Mouse (Mus musculus) limb, embryonic 13.5 days (tissue): ENCODE data around the gene Gm49027. TPM values are rescaled to one million over a fixed set of nuclear protein-coding genes. Genes with fewer than 3 reads are reported as not detected.

Experiments
- ATAC-seq: fragments of 200-750 bp; cut with Nextera tagmentation; 2 replicates; pipeline ENCODE4 v1.8.0; 2017; ENCODE audit warnings: low read depth, moderate number of reproducible peaks, moderate TSS enrichment; ENCODE audit not compliant: low FRiP score
- H3K27ac ChIP-seq: fragments of 300-500 bp; sonication (generic); 2 replicates; pipeline ENCODE4 v1.5.1; 2015; ENCODE audit warnings: inconsistent platforms, mild to moderate bottlenecking, moderate library complexity
- H3K27me3 ChIP-seq: fragments of 300-500 bp; sonication (generic); 2 replicates; pipeline ENCODE4 v1.6.1; 2015; ENCODE audit warnings: mild to moderate bottlenecking, inconsistent platforms
- H3K36me3 ChIP-seq: fragments of 300-500 bp; sonication (generic); 2 replicates; pipeline ENCODE4 v1.6.1; 2015; ENCODE audit warnings: inconsistent platforms, mild to moderate bottlenecking, moderate library complexity
- H3K4me1 ChIP-seq: fragments of 300-500 bp; sonication (generic); 2 replicates; pipeline ENCODE4 v1.6.1; 2015; ENCODE audit warnings: inconsistent platforms
- H3K4me2 ChIP-seq: fragments of 300-500 bp; sonication (generic); replicated peaks from 2 replicates; pipeline ENCODE4 v1.6.1; 2015; ENCODE audit warnings: inconsistent platforms, mild to moderate bottlenecking, moderate library complexity
- H3K4me3 ChIP-seq: fragments of 300-500 bp; sonication (generic); 2 replicates; pipeline ENCODE4 v1.5.1; 2015; ENCODE audit warnings: moderate library complexity, mild to moderate bottlenecking, inconsistent platforms
- H3K9ac ChIP-seq: fragments of 300-500 bp; sonication (generic); 2 replicates; pipeline ENCODE4 v1.6.1; 2015; ENCODE audit warnings: mild to moderate bottlenecking, inconsistent platforms
- H3K9me3 ChIP-seq: fragments of 300-500 bp; sonication (generic); 2 replicates; pipeline ENCODE4 v1.6.1; 2016; ENCODE audit warnings: inconsistent platforms
- WGBS: fragments of 180-500 bp; shearing (Covaris S2); methylation state at CpG from one replicate; pipeline ENCODE4 v1.1.7; 2015; 5-methylcytosine and 5-hydroxymethylcytosine counted together
- polyA plus RNA-seq: library from polyadenylated mRNA; unstranded; fragments of >200 nt; fragmentation: Nextera tagmentation; extraction: Ambion mirVana; gene quantifications from 2 replicates; pipeline ENCODE4 v1.2.1, GENCODE M21; 2015

Gm49027 gene
- 0.45 TPM in 1 of 2 replicates, not detected in the other for polyA plus RNA-seq

DNA sequence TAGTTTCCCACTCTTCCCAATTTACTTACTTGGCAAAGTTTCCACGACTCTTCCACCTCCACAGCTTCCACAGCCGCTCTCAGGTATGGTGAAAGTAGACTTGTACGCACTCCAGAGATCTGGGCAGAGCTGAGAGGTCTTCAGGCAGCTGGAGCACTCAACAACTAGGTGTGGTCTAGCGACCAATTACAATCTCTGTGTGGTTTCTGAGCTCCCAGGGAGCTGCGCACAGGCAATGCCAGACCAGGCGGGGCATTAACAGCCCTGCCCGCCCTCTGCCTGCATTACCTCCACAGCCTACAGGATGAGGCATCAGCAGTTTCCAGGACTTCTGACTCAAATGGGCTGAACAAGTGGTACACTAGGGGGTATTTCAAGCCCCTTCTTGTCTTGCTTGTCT, at the start of gene Gm49027:
Gm49027 (minus strand) TSS at position 208 of the 400 bp plus-strand sequence.
- Histone ChIP-seq H3K27me3 (no peaks in the 10 kb centered on the region), H3K9me3 (no peaks in the 10 kb centered on the region), H3K4me1 (peaks cover 32% of the 10 kb centered on the region), H3K36me3 (peaks cover 27% of the 10 kb centered on the region), H3K4me3 (peak within 1 kb of the TSS; percentile 87), H3K27ac (no peak within 1 kb of the TSS), H3K4me2 (peak within 1 kb of the TSS; percentile 96), H3K9ac (no peak within 1 kb of the TSS)
- ATAC-seq = no peak
- WGBS = 81% methylated on average over 7 of the region's 7 CpGs

DNA sequence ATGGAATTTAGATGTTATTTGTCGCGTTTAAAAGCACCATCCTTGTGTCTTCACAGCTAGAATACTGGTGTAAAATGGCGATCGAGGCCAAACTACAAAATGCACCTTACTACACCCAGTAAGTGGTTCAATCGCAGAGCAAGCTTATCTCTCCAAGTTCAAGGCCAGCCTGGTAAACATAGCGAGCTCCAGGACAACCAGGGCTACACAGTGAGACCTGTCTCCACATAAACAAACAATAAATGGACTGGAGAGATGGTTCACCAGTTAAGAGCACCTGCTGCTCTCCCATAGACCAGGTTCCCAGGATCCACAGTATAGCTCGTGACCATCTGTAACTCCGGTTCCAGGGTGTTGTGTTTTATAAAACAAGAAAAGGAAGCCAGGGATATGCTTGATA, 48.1 kb upstream of the Gm49027 start:
- H3K9ac ChIP-seq = no peak overlapping the region
- H3K27me3 ChIP-seq = no peaks in the 10 kb centered on the region
- peaks cover 25% of the 10 kb centered on the region for H3K36me3 ChIP-seq
- peak overlapping the region; percentile 92 for H3K4me2 ChIP-seq
- H3K9me3 ChIP-seq = no peaks in the 10 kb centered on the region
- no peak for ATAC-seq
- H3K27ac ChIP-seq = no peak overlapping the region
- peak overlapping the region; percentile 96 for H3K4me3 ChIP-seq
- peaks cover 10% of the 10 kb centered on the region for H3K4me1 ChIP-seq
- WGBS = 62% methylated on average over 8 of the region's 8 CpGs

DNA sequence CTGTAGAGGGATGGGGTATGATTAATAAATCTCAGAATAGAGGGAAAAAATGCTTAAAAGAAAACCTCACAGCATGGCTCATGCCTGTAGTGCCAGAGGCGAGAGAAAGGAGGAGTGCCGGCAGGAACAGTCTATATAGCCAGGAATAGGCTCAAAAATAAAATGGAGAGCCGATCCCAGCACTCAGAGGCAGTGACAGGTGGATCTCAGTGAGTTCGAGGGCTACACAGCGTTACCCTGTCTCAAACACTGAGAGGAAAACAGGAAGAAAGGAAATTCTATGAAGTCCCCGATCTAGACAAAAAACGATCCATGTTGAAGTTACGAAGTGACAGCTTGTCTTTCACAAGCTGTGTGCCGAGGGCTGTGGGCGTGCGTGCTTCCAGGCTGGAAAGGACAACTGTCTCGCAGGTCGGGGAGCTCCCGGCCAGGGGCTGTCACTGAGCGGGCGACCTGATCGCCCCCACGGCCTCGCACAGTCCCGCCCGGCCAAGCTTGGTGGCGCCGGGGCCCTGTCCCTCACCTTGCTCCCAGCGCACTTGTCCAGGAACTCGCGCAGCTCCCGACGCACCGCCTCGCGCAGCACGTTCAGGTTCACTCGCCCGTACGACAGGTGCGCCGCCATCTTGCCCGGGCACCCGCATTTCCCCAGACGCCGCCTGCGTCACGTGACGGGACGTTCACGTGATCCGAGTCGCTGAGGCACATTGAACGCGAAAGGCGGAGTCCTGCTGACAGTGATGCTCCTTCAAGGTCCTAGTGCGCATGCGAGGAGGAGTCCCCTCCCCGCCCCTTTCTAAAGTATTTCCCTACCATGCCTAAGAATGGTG, 47.3 kb upstream of the Gm49027 start, which contains the start of gene Vps33a:
Vps33a (minus strand) TSS at position 682 of the 830 bp plus-strand sequence.
- peaks cover 26% of the 10 kb centered on the region for H3K36me3 ChIP-seq
- peak within 1 kb of the TSS; percentile 52; the same call in 1 of the 2 replicates for H3K27ac ChIP-seq

DNA sequence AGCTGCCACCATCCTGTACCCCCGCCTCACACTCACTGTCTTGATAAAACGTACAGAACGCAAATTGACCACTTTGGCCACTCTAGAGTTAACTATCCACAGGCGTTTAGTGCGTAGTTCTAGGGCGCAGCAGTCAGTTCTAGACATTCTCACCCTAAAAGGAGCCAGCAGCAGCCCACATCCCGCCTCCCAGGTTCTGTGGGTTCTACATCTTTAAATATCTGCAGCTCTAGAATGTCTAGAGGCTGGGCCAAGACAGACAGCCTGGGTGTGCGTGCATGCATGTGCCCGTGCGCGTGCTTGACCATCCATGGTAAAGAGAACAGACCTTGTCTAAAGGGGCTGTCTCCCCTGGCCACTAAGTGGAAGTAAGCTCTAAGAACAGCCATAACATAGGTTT, 35.8 kb upstream of the Gm49027 start:
- ATAC-seq = no peak
- no peak overlapping the region for H3K27ac ChIP-seq
- H3K4me3 ChIP-seq = no peak overlapping the region
- WGBS = 93% methylated on average over 11 of the region's 11 CpGs
- H3K9ac ChIP-seq = no peak overlapping the region
- H3K9me3 ChIP-seq = no peaks in the 10 kb centered on the region
- no peaks in the 10 kb centered on the region for H3K4me1 ChIP-seq
- peaks cover 92% of the 10 kb centered on the region for H3K36me3 ChIP-seq
- no peak overlapping the region for H3K4me2 ChIP-seq
- no peaks in the 10 kb centered on the region for H3K27me3 ChIP-seq

More for the DNA sequence above, 47.3 kb upstream of the Gm49027 start, which contains the start of gene Vps33a:
- H3K4me3 ChIP-seq = peak within 1 kb of the TSS; percentile 96
- H3K4me1 ChIP-seq = peaks cover 10% of the 10 kb centered on the region
- no peaks in the 10 kb centered on the region for H3K27me3 ChIP-seq
- peak within 1 kb of the TSS; percentile 82 for H3K9ac ChIP-seq
- peak; percentile 89 for ATAC-seq
- under 1% methylated on average over 54 of the region's 54 CpGs for WGBS
- H3K9me3 ChIP-seq = no peaks in the 10 kb centered on the region
- H3K4me2 ChIP-seq = peak within 1 kb of the TSS; percentile 92

DNA sequence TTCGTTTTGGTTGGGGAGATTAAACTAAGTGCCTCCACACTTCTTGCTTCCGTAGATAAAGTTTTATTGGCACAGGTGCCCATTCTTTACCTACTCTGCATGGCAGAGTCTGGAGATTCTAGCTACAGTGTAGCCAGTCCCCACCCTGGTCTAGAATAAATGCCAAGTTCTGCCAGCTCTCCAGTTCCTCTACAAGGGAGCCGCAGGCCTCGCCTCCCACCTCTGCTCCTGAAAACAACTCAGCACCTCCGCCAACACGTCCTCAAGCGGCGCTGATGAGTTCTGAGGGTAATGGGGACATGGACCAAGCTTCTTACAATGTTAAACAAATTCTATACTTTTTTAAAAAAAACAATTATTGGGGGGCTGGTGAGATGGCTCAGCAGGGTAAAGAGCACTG, 34.3 kb upstream of the Gm49027 start:
- no peak for ATAC-seq
- no peaks in the 10 kb centered on the region for H3K27me3 ChIP-seq
- H3K4me3 ChIP-seq = no peak overlapping the region
- no peaks in the 10 kb centered on the region for H3K9me3 ChIP-seq
- H3K36me3 ChIP-seq = peaks cover 88% of the 10 kb centered on the region
- no peak overlapping the region for H3K9ac ChIP-seq
- H3K27ac ChIP-seq = no peak overlapping the region
- no peak overlapping the region for H3K4me2 ChIP-seq
- 91% methylated on average over 8 of the region's 8 CpGs for WGBS
- no peaks in the 10 kb centered on the region for H3K4me1 ChIP-seq

DNA sequence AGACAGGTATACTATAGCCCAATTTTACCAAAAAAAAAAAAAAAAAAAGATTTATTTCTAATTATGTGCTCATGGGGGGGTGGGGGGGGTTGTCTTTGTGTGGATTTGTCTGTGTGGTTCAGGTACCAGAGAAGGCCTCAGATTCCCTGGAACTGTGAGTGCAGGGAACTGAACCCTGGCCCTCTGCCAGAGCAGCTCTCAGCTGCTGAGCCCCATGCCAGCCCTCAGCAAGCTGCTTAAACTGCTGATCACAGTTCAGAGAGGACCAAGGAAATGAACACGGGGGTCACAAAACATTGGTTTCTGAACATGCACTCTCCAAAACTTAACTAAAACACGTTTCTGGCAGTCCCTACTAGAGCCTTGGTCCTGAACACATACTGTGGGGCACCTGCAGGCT, 31.2 kb upstream of the Gm49027 start:
- Histone ChIP-seq H3K9me3 (no peaks in the 10 kb centered on the region), H3K27ac (no peak overlapping the region), H3K4me3 (no peak overlapping the region), H3K9ac (no peak overlapping the region), H3K27me3 (no peaks in the 10 kb centered on the region), H3K4me1 (no peaks in the 10 kb centered on the region), H3K4me2 (no peak overlapping the region), H3K36me3 (peaks cover 63% of the 10 kb centered on the region)
- ATAC-seq = no peak
- whole genome bisulfite sequencing = 58% methylated on average over 2 of the region's 2 CpGs

DNA sequence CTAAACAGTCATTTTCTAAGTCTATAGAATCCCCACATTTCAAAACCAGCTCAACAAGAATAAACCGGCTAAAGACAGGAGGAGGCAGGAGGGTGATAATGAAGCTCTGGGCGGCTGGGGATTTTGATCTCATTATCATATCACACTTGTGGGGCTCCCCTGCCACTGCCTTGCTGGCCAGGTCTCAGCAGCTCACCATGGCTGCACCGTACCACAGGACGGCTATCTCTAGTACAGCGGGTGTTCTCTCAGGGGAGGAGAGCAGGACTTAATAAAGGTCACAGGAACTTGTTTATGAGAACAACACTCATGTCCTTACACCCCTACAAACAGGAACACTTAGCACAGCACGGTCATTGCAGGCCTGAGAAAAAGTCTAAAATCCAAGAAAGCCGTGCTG, 30.4 kb upstream of the Gm49027 start:
- H3K9ac ChIP-seq = no peak overlapping the region
- no peaks in the 10 kb centered on the region for H3K27me3 ChIP-seq
- no peak overlapping the region for H3K4me3 ChIP-seq
- no peak for ATAC-seq
- no peak overlapping the region for H3K4me2 ChIP-seq
- no peak overlapping the region for H3K27ac ChIP-seq
- H3K36me3 ChIP-seq = peaks cover 57% of the 10 kb centered on the region
- no peaks in the 10 kb centered on the region for H3K4me1 ChIP-seq
- WGBS = 94% methylated on average over 7 of the region's 7 CpGs
- H3K9me3 ChIP-seq = no peaks in the 10 kb centered on the region

DNA sequence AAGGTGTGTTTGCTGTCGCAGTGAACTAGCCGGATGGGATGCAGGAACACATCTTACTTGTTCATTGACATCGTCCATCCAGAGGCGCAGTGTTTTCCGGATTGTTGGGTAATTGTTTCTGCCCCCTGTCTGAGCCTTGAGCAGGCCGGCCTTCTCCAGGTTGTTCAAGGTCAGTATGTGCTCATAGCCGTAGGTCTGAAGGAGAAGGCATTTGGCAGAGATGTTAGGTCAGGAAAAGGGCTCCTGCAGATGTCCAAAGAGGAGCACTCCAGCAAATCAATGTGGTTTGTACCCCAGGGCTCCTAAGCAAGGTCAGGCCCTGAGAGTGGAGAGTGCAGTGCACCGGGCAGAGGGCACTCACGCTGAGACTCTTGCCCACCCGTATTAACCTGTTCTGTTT, 8.5 kb upstream of the Gm49027 start:
- ATAC-seq = no peak

DNA sequence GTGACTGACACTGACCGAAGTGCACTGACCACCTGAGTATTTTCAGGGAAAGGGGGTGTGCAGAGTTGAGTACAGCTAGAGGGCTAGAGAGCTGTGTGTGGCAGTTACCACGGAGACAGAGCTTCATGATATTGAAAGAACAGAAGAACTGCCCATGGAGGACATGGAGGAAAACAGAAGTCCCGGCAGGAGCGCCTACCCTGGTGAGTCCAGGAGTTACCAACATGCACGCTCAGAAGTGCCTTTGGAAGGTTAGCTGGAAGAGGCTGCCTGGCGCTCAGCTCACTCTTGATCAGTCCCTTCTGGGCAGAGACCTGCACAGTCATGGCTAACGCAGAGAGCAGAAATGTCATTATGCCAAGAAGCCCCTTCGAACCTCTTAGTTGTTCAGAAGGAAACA, 4.8 kb upstream of the Gm49027 start:
- WGBS = 88% methylated on average over 8 of the region's 8 CpGs
- H3K9me3 ChIP-seq = no peaks in the 10 kb centered on the region
- peaks cover 73% of the 10 kb centered on the region for H3K36me3 ChIP-seq

More for the DNA sequence above, 8.5 kb upstream of the Gm49027 start:
- H3K4me3 ChIP-seq = no peak overlapping the region
- H3K27me3 ChIP-seq = no peaks in the 10 kb centered on the region
- H3K9ac ChIP-seq = no peak overlapping the region
- H3K4me2 ChIP-seq = no peak overlapping the region
- 93% methylated on average over 10 of the region's 10 CpGs for WGBS
- H3K36me3 ChIP-seq = peaks cover 87% of the 10 kb centered on the region
- no peak overlapping the region for H3K27ac ChIP-seq
- no peaks in the 10 kb centered on the region for H3K4me1 ChIP-seq
- H3K9me3 ChIP-seq = no peaks in the 10 kb centered on the region

DNA sequence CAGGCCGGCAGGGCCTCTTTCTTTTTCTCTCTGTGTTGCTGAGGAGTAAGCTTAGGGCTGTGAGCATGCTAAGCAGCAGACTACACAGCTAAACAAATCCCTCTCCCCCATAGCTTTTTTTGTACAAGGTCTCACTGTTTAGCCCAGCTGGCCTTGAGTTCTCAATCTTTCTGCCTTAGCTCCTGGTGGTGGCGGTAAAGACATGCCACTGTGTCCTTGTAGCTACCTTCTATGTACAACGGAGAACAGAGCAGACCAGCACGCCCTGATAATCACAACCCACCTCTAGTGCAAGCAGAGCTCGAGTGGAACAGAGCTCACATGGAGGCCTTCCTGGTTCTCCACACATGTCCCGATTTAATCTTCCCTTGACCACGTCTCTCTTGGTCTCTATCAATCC, 3.4 kb upstream of the Gm49027 start:
- Histone ChIP-seq H3K36me3 (peaks cover 61% of the 10 kb centered on the region), H3K4me3 (no peak overlapping the region), H3K9me3 (no peaks in the 10 kb centered on the region), H3K9ac (no peak overlapping the region), H3K27me3 (no peaks in the 10 kb centered on the region), H3K4me1 (peaks cover 5% of the 10 kb centered on the region), H3K27ac (no peak overlapping the region), H3K4me2 (no peak overlapping the region)
- ATAC-seq = no peak
- 83% methylated on average over 7 of the region's 7 CpGs for WGBS

More for the DNA sequence above, 4.8 kb upstream of the Gm49027 start:
- H3K4me3 ChIP-seq = no peak overlapping the region
- no peak for ATAC-seq
- H3K27ac ChIP-seq = no peak overlapping the region
- no peaks in the 10 kb centered on the region for H3K27me3 ChIP-seq
- H3K9ac ChIP-seq = no peak overlapping the region
- no peaks in the 10 kb centered on the region for H3K4me1 ChIP-seq
- no peak overlapping the region for H3K4me2 ChIP-seq

DNA sequence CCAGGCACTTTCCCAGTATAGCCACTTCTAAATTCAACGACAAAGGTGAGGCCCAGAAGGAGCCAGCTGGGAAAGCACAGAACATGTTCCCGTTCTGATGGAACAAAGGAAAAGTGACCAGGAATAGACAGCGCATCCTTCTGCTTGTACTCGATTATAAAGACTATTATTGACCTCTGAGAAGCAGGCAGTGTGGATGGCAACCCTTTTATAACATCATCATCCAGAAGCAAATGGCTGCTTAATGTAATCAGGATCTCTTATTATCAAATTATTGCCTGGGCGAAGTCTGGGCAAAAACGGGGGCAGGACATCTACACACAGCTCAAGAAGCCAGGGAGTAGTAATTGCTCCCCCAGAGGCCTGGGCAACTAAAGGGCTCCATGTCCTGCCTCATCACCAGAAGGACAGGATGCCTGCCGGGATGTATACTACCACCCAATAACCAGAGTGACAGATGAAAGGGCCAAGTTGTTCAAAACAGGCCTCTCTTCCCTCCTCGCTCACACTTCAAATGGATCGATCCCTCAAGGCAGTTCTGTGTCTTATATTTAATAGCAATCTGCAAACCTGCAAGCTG, 718 bp upstream of the Gm49027 start:
- Histone ChIP-seq H3K4me3 (no peak overlapping the region), H3K27me3 (no peaks in the 10 kb centered on the region), H3K9me3 (no peaks in the 10 kb centered on the region), H3K36me3 (peaks cover 35% of the 10 kb centered on the region), H3K27ac (no peak overlapping the region), H3K4me2 (no peak overlapping the region), H3K9ac (no peak overlapping the region), H3K4me1 (peaks cover 28% of the 10 kb centered on the region)
- ATAC-seq = no peak
- WGBS = 88% methylated on average over 9 of the region's 9 CpGs

DNA sequence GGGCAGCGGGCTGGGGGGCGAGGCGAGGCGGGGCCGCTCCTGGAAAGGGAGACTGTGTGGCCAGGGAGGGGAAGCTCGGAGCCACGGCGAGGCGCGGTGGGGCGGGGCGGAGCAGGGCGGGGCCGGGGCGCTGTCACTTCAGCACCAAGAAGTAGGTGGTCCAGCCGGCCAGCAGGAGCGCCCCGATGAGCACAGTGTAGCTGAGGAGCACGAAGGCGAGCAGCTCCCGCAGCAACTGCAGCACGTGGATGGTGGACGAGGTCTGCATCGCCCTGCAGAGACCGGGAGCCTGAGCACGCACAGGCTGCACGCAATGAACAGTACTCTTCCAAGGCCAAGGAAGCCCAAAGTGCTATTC, 916 bp downstream of the Gm49027 start:
- Histone ChIP-seq H3K27me3 (no peaks in the 10 kb centered on the region), H3K36me3 (peaks cover 24% of the 10 kb centered on the region), H3K4me1 (peaks cover 36% of the 10 kb centered on the region), H3K9me3 (no peaks in the 10 kb centered on the region), H3K4me3 (peak overlapping the region; percentile 87), H3K27ac (no peak overlapping the region), H3K4me2 (peak overlapping the region; percentile 96), H3K9ac (peak overlapping the region; percentile 82; the same call in 1 of the 2 replicates)
- peak; percentile 97 for ATAC-seq
- WGBS = under 1% methylated on average over 25 of the region's 27 CpGs
